Mouse (Mus musculus) liver, embryonic 14.5 days (tissue): ENCODE results near the gene Fam168b.

Source experiments
- CTCF ChIP-seq: IDR thresholded peaks from 2 replicates; pipeline ENCODE4 v1.5.1; 2016; ENCODE audit warnings: antibody characterized with exemption, low read depth, control low read depth
- EP300 ChIP-seq: IDR thresholded peaks from 2 replicates; pipeline ENCODE4 v1.6.1; 2016; ENCODE audit warnings: antibody characterized with exemption, low read depth

- TF ChIP-seq EP300 (no peak), CTCF (no peak)
Measured at GRCm38 (mm10) chr1:34783538-34784161, 59.2 kb downstream of the Fam168b start.
